Mouse (Mus musculus) heart, embryonic 12.5 days (tissue): ENCODE data around the gene Abca17. TPM values are rescaled to one million over a fixed set of nuclear protein-coding genes. Genes with fewer than 3 reads are reported as not detected.

ENCODE experiments used
- ATAC-seq: fragments of 200-750 bp; cut with Nextera tagmentation; 2 replicates; pipeline ENCODE4 v1.8.0; 2017; ENCODE audit warnings: moderate TSS enrichment, moderate library complexity; ENCODE audit not compliant: insufficient number of reproducible peaks, low FRiP score
- H3K27ac ChIP-seq: fragments of 300-500 bp; sonication (generic); 2 replicates; pipeline ENCODE4 v1.5.1; 2016; ENCODE audit warnings: mild to moderate bottlenecking, moderate library complexity; ENCODE audit not compliant: poor library complexity, severe bottlenecking
- H3K27me3 ChIP-seq: fragments of 300-500 bp; sonication (generic); replicated peaks from 2 replicates; pipeline ENCODE4 v1.6.1; 2016; ENCODE audit warnings: mild to moderate bottlenecking, moderate library complexity
- H3K36me3 ChIP-seq: fragments of 300-500 bp; sonication (generic); 2 replicates; pipeline ENCODE4 v1.6.1; 2016; ENCODE audit warnings: mild to moderate bottlenecking, moderate library complexity
- H3K4me1 ChIP-seq: fragments of 300-500 bp; sonication (generic); replicated peaks from 2 replicates; pipeline ENCODE4 v1.6.1; 2016; ENCODE audit warnings: mild to moderate bottlenecking
- H3K4me2 ChIP-seq: fragments of 300-500 bp; sonication (generic); 2 replicates; pipeline ENCODE4 v1.6.1; 2016; ENCODE audit warnings: mild to moderate bottlenecking, moderate library complexity
- H3K4me3 ChIP-seq: fragments of 300-500 bp; sonication (generic); 2 replicates; pipeline ENCODE4 v1.5.1; 2016; ENCODE audit warnings: mild to moderate bottlenecking
- H3K9ac ChIP-seq: fragments of 300-500 bp; sonication (generic); 2 replicates; pipeline ENCODE4 v1.6.1; 2016; ENCODE audit warnings: mild to moderate bottlenecking, moderate library complexity
- H3K9me3 ChIP-seq: fragments of 300-500 bp; sonication (generic); replicated peaks from 2 replicates; pipeline ENCODE4 v1.6.1; 2016; ENCODE audit warnings: mild to moderate bottlenecking, moderate library complexity
- WGBS: fragments of 180-500 bp; shearing (Covaris S2); methylation state at CpG from one replicate; pipeline ENCODE4 v1.1.7; 2016; 5-methylcytosine and 5-hydroxymethylcytosine counted together
- polyA plus RNA-seq: library from polyadenylated mRNA; unstranded; fragments of >200 nt; fragmentation: Nextera tagmentation; extraction: Ambion mirVana; gene quantifications from 2 replicates; pipeline ENCODE4 v1.2.1, GENCODE M21; 2016

Gene Abca17
- polyA plus RNA-seq, 1 experiment from 2014 or later: not detected

DNA sequence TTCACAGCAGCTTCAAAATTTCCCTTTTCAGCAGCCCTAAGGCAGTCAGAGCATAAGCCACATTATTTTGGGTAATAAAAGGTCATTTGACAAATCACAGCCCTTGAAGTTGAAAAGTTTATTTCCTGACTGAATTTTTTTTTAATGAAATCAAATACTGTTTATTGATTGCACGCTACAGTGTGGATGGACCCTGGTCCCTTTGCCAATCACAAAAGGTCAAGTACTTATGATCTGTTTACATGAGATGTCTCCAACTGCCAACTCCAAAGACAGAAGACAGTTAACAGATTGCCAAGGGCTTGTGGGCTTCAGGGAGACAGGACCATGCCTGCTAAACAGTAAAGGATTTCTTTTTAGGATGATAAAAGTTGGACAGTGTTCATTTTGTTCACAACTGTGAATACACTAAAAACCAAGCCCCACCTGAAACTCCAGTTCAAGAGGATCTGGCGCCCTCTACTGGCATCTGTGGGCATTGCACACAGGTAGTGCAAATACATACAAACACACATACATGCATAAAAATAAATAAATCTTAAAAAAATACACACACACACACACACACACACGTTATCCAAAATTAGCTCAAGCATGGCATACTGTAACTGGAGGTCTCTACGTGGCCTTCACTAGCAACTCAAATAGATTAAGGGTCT lies 107.4 kb downstream of the Abca17 start:
- H3K4me2 ChIP-seq: no peak overlapping the region
- H3K27me3 ChIP-seq: no peaks in the 10 kb centered on the region
- no peak overlapping the region for H3K9ac ChIP-seq
- H3K36me3 ChIP-seq: peaks cover 88% of the 10 kb centered on the region
- no peak overlapping the region for H3K4me3 ChIP-seq
- no peaks in the 10 kb centered on the region for H3K4me1 ChIP-seq
- H3K27ac ChIP-seq: no peak overlapping the region
- no peak for ATAC-seq
- WGBS: 84% methylated on average over 4 of the region's 4 CpGs
- peaks cover 9% of the 10 kb centered on the region; the same call in 1 of the 2 replicates for H3K9me3 ChIP-seq

DNA sequence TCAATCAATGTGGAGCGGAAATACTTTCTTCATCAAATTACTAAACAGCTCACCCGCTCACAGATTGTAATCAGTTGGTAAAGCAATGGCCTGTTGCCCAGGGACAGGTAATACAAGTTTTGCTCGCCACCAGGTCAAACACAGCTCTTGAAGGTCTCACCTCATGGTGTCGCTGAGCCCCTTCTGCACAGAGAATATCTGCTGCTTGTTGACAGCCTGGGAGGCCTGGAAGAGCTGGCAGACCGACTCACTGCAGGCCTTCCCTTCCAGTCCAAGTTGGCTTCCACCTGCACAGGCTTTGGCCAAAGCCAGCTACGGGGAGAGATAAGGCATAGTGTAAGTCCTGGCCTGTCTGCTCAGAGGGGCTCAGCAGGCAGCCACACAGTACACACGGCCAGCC lies 113.9 kb downstream of the Abca17 start:
- 87% methylated on average over 7 of the region's 7 CpGs for WGBS
- H3K9me3 ChIP-seq: no peaks in the 10 kb centered on the region
- no peaks in the 10 kb centered on the region for H3K27me3 ChIP-seq
- H3K36me3 ChIP-seq: peaks cover 97% of the 10 kb centered on the region
- H3K4me3 ChIP-seq: no peak overlapping the region
- no peak for ATAC-seq
- no peak overlapping the region for H3K27ac ChIP-seq
- no peak overlapping the region for H3K4me2 ChIP-seq
- no peak overlapping the region for H3K9ac ChIP-seq
- no peaks in the 10 kb centered on the region for H3K4me1 ChIP-seq

DNA sequence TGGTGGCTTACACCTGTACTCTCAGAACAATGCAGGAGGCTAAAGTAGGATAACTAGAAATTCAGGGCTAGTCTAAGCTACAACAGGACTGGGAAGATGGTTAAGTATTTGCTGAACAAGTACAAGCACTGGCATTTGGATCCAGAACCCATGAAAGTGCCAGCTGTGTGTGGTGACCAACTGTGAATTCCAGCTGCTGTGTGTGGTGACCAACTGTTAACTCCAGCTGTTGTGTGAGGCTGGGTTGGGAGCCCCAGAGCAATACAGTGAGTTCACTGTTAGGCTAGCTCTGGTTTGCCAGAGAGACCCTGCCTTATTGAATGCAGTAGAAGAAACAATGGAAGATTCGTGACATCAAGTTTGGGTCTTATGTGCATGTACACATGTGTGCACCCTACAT lies 114.4 kb downstream of the Abca17 start:
- no peak overlapping the region for H3K4me3 ChIP-seq
- peaks cover 97% of the 10 kb centered on the region for H3K36me3 ChIP-seq
- no peak overlapping the region for H3K4me2 ChIP-seq
- no peak for ATAC-seq
- no peaks in the 10 kb centered on the region for H3K9me3 ChIP-seq
- no peaks in the 10 kb centered on the region for H3K4me1 ChIP-seq
- no peak overlapping the region for H3K27ac ChIP-seq
- H3K9ac ChIP-seq: no peak overlapping the region
- 96% methylated on average over 1 of the region's 1 CpGs for WGBS
- no peaks in the 10 kb centered on the region for H3K27me3 ChIP-seq

DNA sequence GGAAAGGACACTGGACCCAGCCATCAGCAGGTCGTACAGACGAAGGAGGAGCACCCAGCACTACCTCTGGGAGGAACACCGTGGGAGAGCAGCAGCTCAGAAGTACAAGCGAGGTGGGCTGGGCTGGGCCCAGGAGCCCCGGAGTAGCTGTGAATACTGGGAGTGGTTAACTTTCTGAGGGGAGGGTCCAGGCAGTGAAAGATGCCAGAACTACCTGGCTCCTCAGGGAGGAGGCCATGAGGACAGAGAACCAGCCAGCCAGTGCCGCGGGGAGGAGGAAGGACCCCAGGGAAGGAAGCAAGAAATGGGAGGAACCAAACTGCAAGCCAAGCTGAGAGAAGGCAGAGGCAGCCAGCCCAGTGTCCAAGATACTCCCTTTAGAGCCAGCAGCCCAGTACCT lies 122.9 kb downstream of the Abca17 start:
- H3K9ac ChIP-seq: no peak overlapping the region
- H3K4me2 ChIP-seq: no peak overlapping the region
- no peak overlapping the region for H3K4me3 ChIP-seq
- ATAC-seq: no peak
- no peaks in the 10 kb centered on the region for H3K27me3 ChIP-seq
- H3K36me3 ChIP-seq: peaks cover 98% of the 10 kb centered on the region
- WGBS: 85% methylated on average over 7 of the region's 7 CpGs
- H3K9me3 ChIP-seq: no peaks in the 10 kb centered on the region
- H3K27ac ChIP-seq: no peak overlapping the region
- H3K4me1 ChIP-seq: no peaks in the 10 kb centered on the region

DNA sequence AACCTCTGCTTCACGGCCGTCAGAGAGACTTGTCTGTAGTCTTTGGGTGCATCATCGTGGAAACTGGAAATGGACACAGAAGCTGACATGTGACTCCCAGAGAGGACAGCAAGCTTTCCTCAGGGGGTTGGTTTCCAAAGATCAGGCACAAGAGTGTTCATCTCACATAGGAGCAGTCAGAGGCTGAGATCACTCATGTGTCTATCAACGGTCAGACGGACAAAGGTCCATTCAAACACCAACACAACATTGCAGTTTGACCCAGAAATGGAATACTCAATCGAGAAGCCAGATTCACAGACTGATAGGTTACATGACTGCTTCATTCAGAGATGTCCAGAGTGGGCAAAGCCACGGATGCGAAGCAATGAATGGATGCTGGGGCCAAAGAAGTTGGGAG lies 124.1 kb downstream of the Abca17 start:
- peaks cover 95% of the 10 kb centered on the region for H3K36me3 ChIP-seq
- no peak overlapping the region for H3K27ac ChIP-seq
- no peak overlapping the region for H3K4me2 ChIP-seq
- no peaks in the 10 kb centered on the region for H3K4me1 ChIP-seq
- no peak overlapping the region for H3K9ac ChIP-seq
- no peak overlapping the region for H3K4me3 ChIP-seq
- H3K9me3 ChIP-seq: no peaks in the 10 kb centered on the region
- ATAC-seq: no peak
- WGBS: 85% methylated on average over 8 of the region's 8 CpGs
- no peaks in the 10 kb centered on the region for H3K27me3 ChIP-seq

DNA sequence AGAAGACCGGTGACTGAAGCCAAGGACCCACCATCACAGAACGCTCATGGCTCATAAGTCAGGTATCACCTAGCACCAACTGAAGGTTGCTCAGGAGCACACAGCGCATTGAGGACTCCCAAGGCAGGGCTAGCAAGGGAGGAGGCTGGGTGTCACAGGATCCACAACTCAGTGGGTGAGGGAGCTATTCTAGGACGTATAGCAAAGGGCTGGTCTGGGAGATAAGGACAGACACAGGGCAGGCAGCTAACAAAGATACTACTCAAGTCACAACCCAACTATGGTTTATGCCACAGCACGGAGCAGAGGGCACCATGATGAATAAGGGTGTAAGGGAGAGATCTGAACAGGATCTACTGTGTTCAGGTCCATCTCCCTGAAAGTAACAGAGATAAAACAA lies 125.0 kb downstream of the Abca17 start:
- peak; percentile 88 for ATAC-seq
- 71% methylated on average over 5 of the region's 5 CpGs for WGBS
- peaks cover 86% of the 10 kb centered on the region for H3K36me3 ChIP-seq
- H3K9ac ChIP-seq: no peak overlapping the region
- no peaks in the 10 kb centered on the region for H3K9me3 ChIP-seq
- no peaks in the 10 kb centered on the region for H3K27me3 ChIP-seq
- peak overlapping the region; percentile 25; the same call in 1 of the 2 replicates for H3K27ac ChIP-seq
- H3K4me1 ChIP-seq: peaks cover 4% of the 10 kb centered on the region
- H3K4me2 ChIP-seq: no peak overlapping the region
- H3K4me3 ChIP-seq: no peak overlapping the region

DNA sequence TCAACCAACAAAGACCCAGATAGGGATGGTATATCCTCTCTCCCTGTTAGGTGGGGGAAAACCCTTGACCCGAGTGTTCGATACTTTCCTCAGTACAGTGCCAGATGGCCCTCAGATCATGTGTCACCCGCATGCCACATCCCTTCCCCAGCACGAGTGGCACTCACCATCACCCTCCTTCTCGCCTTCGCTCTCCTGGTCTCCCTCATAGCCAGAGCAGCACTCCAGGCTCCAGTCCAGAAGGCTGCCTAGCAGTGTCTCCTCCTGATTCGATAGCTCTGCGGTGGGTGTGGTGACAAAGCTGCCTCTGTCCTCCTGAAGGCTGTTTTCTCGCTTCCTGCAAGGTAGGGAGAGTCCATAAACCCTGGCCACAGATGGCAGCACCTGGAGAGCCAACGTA lies 126.1 kb downstream of the Abca17 start:
- H3K9me3 ChIP-seq: no peaks in the 10 kb centered on the region
- no peak for ATAC-seq
- H3K36me3 ChIP-seq: peaks cover 75% of the 10 kb centered on the region
- no peaks in the 10 kb centered on the region for H3K27me3 ChIP-seq
- no peak overlapping the region for H3K4me3 ChIP-seq
- H3K4me1 ChIP-seq: peaks cover 8% of the 10 kb centered on the region
- 0 out of 2 replicates have a peak overlapping the region, but pooled peaks have one; percentile 15 for H3K27ac ChIP-seq
- 90% methylated on average over 10 of the region's 10 CpGs for WGBS
- H3K9ac ChIP-seq: no peak overlapping the region
- no peak overlapping the region for H3K4me2 ChIP-seq

DNA sequence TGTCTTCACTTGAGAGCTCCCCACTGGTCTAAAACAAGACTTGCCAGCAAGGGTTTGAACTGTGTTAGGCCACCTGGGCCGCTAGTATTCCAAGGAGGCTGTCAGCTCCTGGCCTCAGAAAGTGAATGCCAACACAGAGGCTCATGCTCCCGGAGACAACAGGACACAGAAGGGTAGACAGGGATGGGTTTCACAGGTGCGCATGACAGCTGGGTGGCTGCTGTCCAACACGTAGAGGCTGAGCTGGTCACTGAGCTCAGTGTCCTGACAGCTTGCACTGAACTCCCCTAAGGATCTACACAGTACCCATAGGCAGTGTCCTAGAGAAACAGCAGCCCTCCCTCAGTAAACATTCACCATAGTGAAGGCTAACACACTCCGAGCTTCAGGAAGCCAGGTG lies 127.4 kb downstream of the Abca17 start:
- Histone ChIP-seq H3K4me2 (no peak overlapping the region), H3K9ac (no peak overlapping the region), H3K9me3 (no peaks in the 10 kb centered on the region), H3K4me3 (no peak overlapping the region), H3K36me3 (peaks cover 65% of the 10 kb centered on the region), H3K27ac (no peak overlapping the region), H3K27me3 (no peaks in the 10 kb centered on the region), H3K4me1 (peaks cover 14% of the 10 kb centered on the region)
- 89% methylated on average over 5 of the region's 5 CpGs for WGBS
- ATAC-seq: no peak

DNA sequence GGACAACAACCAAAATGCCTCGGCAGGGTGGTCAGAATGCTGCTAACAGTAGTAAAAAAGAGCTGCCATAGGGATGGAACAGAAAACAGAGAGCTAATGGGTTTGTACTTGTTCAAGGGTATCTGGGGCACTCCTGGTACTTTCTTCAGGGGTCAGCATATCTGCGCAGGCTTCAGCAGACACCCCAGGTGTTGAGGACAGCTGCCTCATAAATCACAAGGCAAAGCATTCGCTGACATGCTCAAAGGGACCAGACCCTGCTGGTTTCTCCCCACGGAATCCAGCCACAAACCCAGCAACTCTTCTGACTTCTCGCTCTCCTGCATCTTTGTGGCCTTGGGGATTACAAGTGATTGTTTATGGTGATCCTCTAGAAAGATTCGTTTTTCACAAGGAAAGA lies 128.2 kb downstream of the Abca17 start:
- 79% methylated on average over 6 of the region's 6 CpGs for WGBS
- H3K9me3 ChIP-seq: no peaks in the 10 kb centered on the region
- H3K9ac ChIP-seq: no peak overlapping the region
- peaks cover 65% of the 10 kb centered on the region for H3K36me3 ChIP-seq
- H3K27me3 ChIP-seq: no peaks in the 10 kb centered on the region
- no peak overlapping the region for H3K4me3 ChIP-seq
- peaks cover 14% of the 10 kb centered on the region for H3K4me1 ChIP-seq
- H3K4me2 ChIP-seq: no peak overlapping the region
- no peak overlapping the region for H3K27ac ChIP-seq
- ATAC-seq: no peak

DNA sequence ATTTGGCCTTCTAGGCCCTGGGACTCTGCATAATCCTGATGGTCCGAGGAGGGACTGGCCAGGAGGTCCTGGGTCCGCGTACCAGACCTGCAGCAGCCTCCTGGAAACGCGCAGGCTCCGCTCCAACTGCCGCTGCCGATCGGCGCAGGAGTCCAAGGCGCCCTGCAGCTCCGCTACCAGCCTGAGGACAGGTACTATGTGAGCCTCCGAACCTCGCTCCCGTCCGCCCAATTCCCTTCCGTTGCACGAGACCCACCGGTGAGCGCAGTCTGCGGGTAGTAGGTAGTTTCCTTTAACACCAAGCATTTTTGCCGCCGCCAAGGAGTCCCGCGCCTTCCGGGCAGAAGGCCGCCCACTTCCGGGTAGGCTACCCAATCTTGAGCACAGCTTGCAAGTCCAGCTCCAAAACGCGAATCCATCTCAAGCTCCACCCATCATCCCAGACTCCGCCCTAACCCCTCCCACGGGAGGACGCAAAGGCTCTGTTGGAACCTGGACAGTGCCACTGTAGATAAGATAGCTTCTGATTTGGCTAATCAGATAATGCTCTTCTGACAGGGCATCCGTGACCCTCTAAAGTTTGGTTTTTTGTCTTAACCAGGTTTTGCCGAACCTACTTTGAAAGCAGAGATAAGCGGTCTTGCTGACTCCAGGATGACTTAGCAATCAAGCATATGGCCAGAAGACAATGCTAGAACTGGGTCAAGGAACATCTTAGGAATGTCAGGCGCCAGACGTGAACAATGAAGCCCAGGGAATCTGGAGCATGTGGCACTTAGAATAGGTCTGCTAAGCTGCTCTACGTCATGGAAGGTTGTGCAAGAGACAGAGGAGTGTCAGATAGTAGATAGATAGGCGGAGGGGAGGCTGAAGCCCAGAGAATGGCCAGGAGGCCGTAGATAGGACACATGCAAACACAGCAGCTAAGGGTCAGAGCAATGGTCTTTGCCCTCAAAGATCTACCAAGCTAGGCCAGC lies 130.1 kb downstream of the Abca17 start, which contains the start of gene Tedc2:
Tedc2 (minus strand) TSS at position 417 of the 977 bp plus-strand sequence.
- no peaks in the 10 kb centered on the region for H3K27me3 ChIP-seq
- H3K4me3 ChIP-seq: peak within 1 kb of the TSS; percentile 74
- H3K4me2 ChIP-seq: peak within 1 kb of the TSS; percentile 81
- H3K9me3 ChIP-seq: no peaks in the 10 kb centered on the region
- peak; percentile 92 for ATAC-seq
- peak within 1 kb of the TSS; percentile 77 for H3K9ac ChIP-seq
- H3K4me1 ChIP-seq: peaks cover 14% of the 10 kb centered on the region
- WGBS: 2% methylated on average over 41 of the region's 41 CpGs
- peaks cover 61% of the 10 kb centered on the region for H3K36me3 ChIP-seq
- H3K27ac ChIP-seq: peak within 1 kb of the TSS; percentile 33

DNA sequence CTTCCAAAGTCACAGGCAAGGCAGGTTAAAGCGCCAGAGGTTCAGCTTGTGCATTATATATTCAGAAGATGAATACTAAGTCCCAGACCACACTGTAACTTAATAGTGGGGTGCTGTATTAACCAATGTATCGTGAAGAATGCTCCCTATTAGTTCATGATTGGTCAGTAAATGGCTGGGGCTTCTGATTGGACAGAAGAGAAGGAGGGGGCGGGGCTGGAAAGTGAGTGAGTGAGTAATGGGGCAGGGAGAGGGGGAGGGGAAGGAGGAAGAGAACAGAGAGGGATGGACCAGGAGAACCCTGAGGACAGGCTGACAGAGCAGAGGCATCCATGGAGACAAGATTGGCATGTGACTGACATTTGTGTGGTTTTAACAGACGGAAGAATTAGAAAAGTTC lies 134.0 kb downstream of the Abca17 start:
- Histone ChIP-seq H3K27me3 (no peaks in the 10 kb centered on the region), H3K9me3 (no peaks in the 10 kb centered on the region), H3K4me3 (no peak overlapping the region), H3K4me2 (no peak overlapping the region), H3K4me1 (peaks cover 19% of the 10 kb centered on the region), H3K36me3 (peaks cover 33% of the 10 kb centered on the region), H3K27ac (no peak overlapping the region), H3K9ac (no peak overlapping the region)
- ATAC-seq: no peak
- WGBS: 79% methylated on average over 4 of the region's 4 CpGs
